In genomic region chr10:40024554-40025428, GRCm38 (mm10) we compare ENCODE assay signal across 8 mouse cellular contexts. TPM values are rescaled to one million over a fixed set of nuclear protein-coding genes. Genes with fewer than 3 reads are reported as not detected.
DNase-seq lines count a peak whose midpoint lies in the region; ATAC-seq lines count a peak whose summit lies in the region.

Gene Mfsd4b1, minus strand, starts transcription at chr10:40025268.

- peak; percentile 85 for DNase-seq in T-cell, adult 2 months (ENCODE audit: low spot score)
- DNase-seq in cerebellum, postnatal 4 days (ENCODE audit: low spot score in 2 of 2): peak; percentile 52 to 82
- DNase-seq in gastrocnemius, adult 18-20 months (ENCODE audit: low spot score): peak; percentile 85
- DNase-seq in left cerebral cortex, adult 11 months (ENCODE audit: low spot score): peak; percentile 87
- peak; percentile 91 for DNase-seq in lung, postnatal 36 days
- DNase-seq in retina, postnatal 1 day: peak; percentile 93
- DNase-seq in urinary bladder, adult 18-20 months (ENCODE audit: low spot score in 2 of 2): peak; percentile 62 to 65

- peak within 1 kb of the TSS; percentile 90 for H3K4me2 ChIP-seq in hindbrain, embryonic 16.5 days (ENCODE audit: low read length)

- H3K27me3 ChIP-seq in hindbrain, embryonic 16.5 days (replicated peaks; ENCODE audit: control insufficient read depth, insufficient read depth, low read length): no peaks in the 10 kb centered on the region

- WGBS in hindbrain, embryonic 16.5 days: under 1% methylated on average over 46 of the region's 46 CpGs

- peak within 1 kb of the TSS; percentile 88 for H3K9ac ChIP-seq in hindbrain, embryonic 16.5 days (ENCODE audit: low read depth, low read length)

- ATAC-seq in hindbrain, embryonic 16.5 days: peak; percentile 99

- H3K27ac ChIP-seq in hindbrain, embryonic 16.5 days (ENCODE audit: low read depth, low read length): peak within 1 kb of the TSS; percentile 93

- H3K4me3 ChIP-seq in hindbrain, embryonic 16.5 days (ENCODE audit: low read length): peak within 1 kb of the TSS; percentile 81

- no peaks in the 10 kb centered on the region for H3K36me3 ChIP-seq in hindbrain, embryonic 16.5 days (ENCODE audit: control insufficient read depth, insufficient read depth, low read length)

- no peaks in the 10 kb centered on the region for H3K9me3 ChIP-seq in hindbrain, embryonic 16.5 days (ENCODE audit: control insufficient read depth, low read length)

- H3K4me1 ChIP-seq in hindbrain, embryonic 16.5 days (ENCODE audit: control insufficient read depth, insufficient read depth, low read depth, low read length): peaks cover 11% of the 10 kb centered on the region

RNA-seq across cellular contexts. Expression of gene Mfsd4b1, which starts in this region (rescaled TPM):
- 1 to 10 TPM; 2.0 to 2.2 TPM for total RNA-seq in gastrocnemius, adult 18-20 months (2021)
- polyA plus RNA-seq in hindbrain, embryonic 16.5 days (2015; fragmentation: Nextera tagmentation; extraction: Ambion mirVana): 0.46 and 0.60 TPM in 2 replicates

Comparison
In these comparisons a context has a peak if more than half of its experiments do, and no peak if none do; other contexts are left out.
1. Peak in every context shown above with its lines: DNase-seq, ATAC-seq, H3K4me3 ChIP-seq and H3K27ac ChIP-seq.
2. Peak in ATAC-seq, H3K4me3 ChIP-seq, H3K27ac ChIP-seq, H3K9ac ChIP-seq and H3K4me2 ChIP-seq in hindbrain, embryonic 16.5 days; RNA of the gene not detected or under 1 TPM.